Comparison of ENCODE assay signal across 36 mouse cellular contexts in the genomic region with DNA sequence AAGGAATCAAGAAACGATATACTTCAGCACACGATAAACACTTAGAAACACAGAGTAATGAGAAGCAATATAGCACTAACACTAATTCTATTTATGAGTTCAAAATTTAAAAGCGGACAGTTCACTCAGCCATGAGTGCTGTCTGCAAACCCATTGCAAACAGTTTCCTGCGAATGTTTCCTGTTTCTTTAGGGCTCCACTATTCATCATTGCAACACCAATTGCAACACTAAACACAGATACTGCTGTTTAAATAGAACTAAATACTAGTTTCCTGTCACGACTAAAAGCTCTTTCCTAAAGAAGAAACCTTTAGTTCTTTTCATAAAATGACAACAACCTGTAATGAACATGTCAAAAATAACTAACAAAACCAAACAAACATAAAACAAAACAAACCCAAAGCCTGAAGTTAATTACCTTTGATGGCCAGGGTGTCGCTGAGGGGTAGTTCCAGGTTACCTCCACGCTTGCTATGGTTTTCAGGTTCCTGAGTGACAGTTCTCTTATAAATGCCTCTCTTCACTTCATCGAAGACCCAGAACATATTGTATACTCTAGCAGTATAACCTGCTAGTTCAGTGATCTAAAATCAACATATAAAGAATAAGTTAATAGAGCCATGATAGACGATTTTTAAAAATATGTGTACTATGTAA. TPM values are rescaled to one million over a fixed set of nuclear protein-coding genes. Genes with fewer than 3 reads are reported as not detected.
DNase-seq lines count a peak whose midpoint lies in the region; ATAC-seq and TF ChIP-seq lines count a peak whose summit lies in the region.
"Had no signal": no experiment of that assay in that cellular context is flagged by ENCODE, and none has a peak within 500 bp of the region (broad histone marks: within the 10 kb centered on the region; RNA-seq: fewer than 3 reads in every experiment).

No protein-coding gene starts in this region.

- H3K9ac ChIP-seq in liver, embryonic 16.5 days (ENCODE audit: low read depth, low read length) = no peak overlapping the region
- no peak overlapping the region for H3K9ac ChIP-seq in liver, embryonic 11.5 days (ENCODE audit: low read depth, low read length)
- H3K9ac ChIP-seq: embryonic facial prominence, embryonic 15.5 days; forebrain, embryonic 12.5 days; forebrain, postnatal 0 days; intestine, embryonic 15.5 days; limb, embryonic 15.5 days; neural tube, embryonic 13.5 days had no signal

- H3K36me3 ChIP-seq in liver, embryonic 16.5 days (ENCODE audit: control insufficient read depth, insufficient read depth) = no peaks in the 10 kb centered on the region
- H3K36me3 ChIP-seq in liver, embryonic 11.5 days (ENCODE audit: control insufficient read depth, insufficient read depth, low read length) = no peaks in the 10 kb centered on the region
- H3K36me3 ChIP-seq: embryonic facial prominence, embryonic 10.5 days; embryonic facial prominence, embryonic 15.5 days; intestine, embryonic 15.5 days; limb, embryonic 10.5 days; limb, embryonic 15.5 days; neural tube, embryonic 13.5 days had no signal

- H3K4me3 ChIP-seq in liver, embryonic 16.5 days (ENCODE audit: low read depth, low read length) = no peak overlapping the region
- H3K4me3 ChIP-seq in liver, embryonic 11.5 days (ENCODE audit: low read depth, low read length) = no peak overlapping the region
- no peak overlapping the region for H3K4me3 ChIP-seq in lung, adult 2 months (replicated peaks; ENCODE audit: extremely low read depth, low read depth, low read length)
- H3K4me3 ChIP-seq: embryonic facial prominence, embryonic 10.5 days; embryonic facial prominence, embryonic 15.5 days; forebrain, embryonic 12.5 days; intestine, embryonic 15.5 days; limb, embryonic 10.5 days; limb, embryonic 15.5 days; neural tube, embryonic 13.5 days had no signal

- H3K9me3 ChIP-seq in liver, embryonic 16.5 days (replicated peaks; ENCODE audit: control insufficient read depth, low read length) = no peaks in the 10 kb centered on the region
- no peaks in the 10 kb centered on the region for H3K9me3 ChIP-seq in liver, embryonic 11.5 days (ENCODE audit: control insufficient read depth, low read length)
- H3K9me3 ChIP-seq: embryonic facial prominence, embryonic 10.5 days; embryonic facial prominence, embryonic 15.5 days; forebrain, embryonic 12.5 days; intestine, embryonic 15.5 days; limb, embryonic 10.5 days; limb, embryonic 15.5 days; neural tube, embryonic 13.5 days had no signal

- H3K4me1 ChIP-seq in liver, embryonic 16.5 days (ENCODE audit: control insufficient read depth, low read depth, low read length) = no peaks in the 10 kb centered on the region; the same call in 1 of the 2 replicates
- H3K4me1 ChIP-seq in liver, embryonic 11.5 days (replicated peaks; ENCODE audit: control insufficient read depth, insufficient read depth, low read length) = no peaks in the 10 kb centered on the region
- H3K4me1 ChIP-seq in lung, adult 2 months (ENCODE audit: control insufficient read depth, insufficient read depth, low read length) = peaks cover 3% of the 10 kb centered on the region
- H3K4me1 ChIP-seq: embryonic facial prominence, embryonic 15.5 days; intestine, embryonic 15.5 days; limb, embryonic 10.5 days; limb, embryonic 15.5 days had no signal

- H3K27ac ChIP-seq in liver, embryonic 16.5 days (ENCODE audit: low read length) = peak overlapping the region; percentile 78
- H3K27ac ChIP-seq in liver, embryonic 11.5 days (ENCODE audit: low read depth, low read length) = no peak overlapping the region
- H3K27ac ChIP-seq: embryonic facial prominence, embryonic 10.5 days; embryonic facial prominence, embryonic 15.5 days; hindbrain, postnatal 0 days; intestine, embryonic 15.5 days; limb, embryonic 10.5 days; limb, embryonic 15.5 days; neural tube, embryonic 13.5 days had no signal

- DNase-seq in liver, embryonic 11.5 days (ENCODE audit: low spot score) = no peak
- DNase-seq in lung, postnatal 36 days = peak; percentile 51
- no peak for DNase-seq in lung, adult 2 months
- no peak for DNase-seq in left cerebral cortex, adult 8-10 months (ENCODE audit: low spot score in 2 of 2)
- no peak for DNase-seq in kidney, postnatal 10 days
- DNase-seq: adrenal gland, postnatal 14 days; cerebellum, adult 18-20 months; cerebellum, postnatal 10 days; forebrain, postnatal 0 days; heart, postnatal 14 days; kidney, adult 2 months; kidney, postnatal 4 days; layer of hippocampus, postnatal 36 days; right cerebral cortex, postnatal 14 days had no signal

- no peak for TF ChIP-seq CTCF in lung, adult 2 months (IDR thresholded peaks at IDR 0.05; ENCODE audit: insufficient read depth, low read length)

- H3K27me3 ChIP-seq in liver, embryonic 16.5 days (ENCODE audit: control insufficient read depth, insufficient read depth, low read depth, low read length) = no peaks in the 10 kb centered on the region
- no peaks in the 10 kb centered on the region for H3K27me3 ChIP-seq in liver, embryonic 11.5 days (replicated peaks; ENCODE audit: control insufficient read depth, insufficient read depth, low read length)
- H3K27me3 ChIP-seq: embryonic facial prominence, embryonic 15.5 days; forebrain, embryonic 12.5 days; intestine, embryonic 15.5 days; limb, embryonic 15.5 days; neural tube, embryonic 13.5 days had no signal

- no peak for TF ChIP-seq POLR2A in lung, adult 2 months (IDR thresholded peaks at IDR 0.05; ENCODE audit: borderline replicate concordance, extremely low read depth, low read depth, low read length)

- no peak overlapping the region for H3K4me2 ChIP-seq in liver, embryonic 16.5 days (ENCODE audit: low read depth, low read length)
- H3K4me2 ChIP-seq in liver, embryonic 11.5 days = no peak overlapping the region
- H3K4me2 ChIP-seq: embryonic facial prominence, embryonic 15.5 days; forebrain, embryonic 12.5 days; intestine, embryonic 15.5 days; limb, embryonic 15.5 days; neural tube, embryonic 13.5 days had no signal

- 27% methylated on average over 9 of the region's 9 CpGs for WGBS in liver, embryonic 16.5 days (ENCODE audit: insufficient replicate concordance)
- WGBS in liver, embryonic 11.5 days = 59% methylated on average over 9 of the region's 9 CpGs
- WGBS in lung, adult 2 months = 29% methylated on average over 9 of the region's 9 CpGs

- ATAC-seq in liver, embryonic 16.5 days (ENCODE audit: low read depth) = peak; percentile 74; the same call in 1 of the 2 replicates
- ATAC-seq in liver, embryonic 11.5 days (replicated peaks; ENCODE audit: low FRiP score) = no peak; the same call in 1 of the 2 replicates
- ATAC-seq in hematopoietic stem cell, adult 5-6 weeks (replicated peaks in 1 of 2; ENCODE audit: insufficient read depth in 1 of 2, low FRiP score in 2 of 2, low TSS enrichment in 1 of 2, low read depth in 1 of 2, poor library complexity in 2 of 2, severe bottlenecking in 2 of 2) = peak; percentile 81 to 83; a peak in 3 of 4 replicates
- peak; percentile 67; the same call in 1 of the 2 replicates for ATAC-seq in neutrophil, adult 5-6 weeks (ENCODE audit: extremely low read depth, insufficient number of reproducible peaks, low FRiP score, poor library complexity, severe bottlenecking)
- ATAC-seq: forebrain, postnatal 0 days; hindbrain, postnatal 0 days; intestine, embryonic 15.5 days; Patski had no signal

RNA-seq across cellular contexts. Expression of gene Abcd2, which starts 12.8 kb away (rescaled TPM):
- 9.8 and 10.7 TPM in 2 replicates for polyA plus RNA-seq in liver, embryonic 16.5 days (2015; fragmentation: Nextera tagmentation; extraction: Ambion mirVana)
- polyA plus RNA-seq in liver, embryonic 11.5 days (2014; fragmentation: Nextera tagmentation; extraction: Ambion mirVana) = 2.9 and 3.2 TPM in 2 replicates
- polyA plus RNA-seq in lung, adult 2 months (2012; rRNA removed) = 4.0 and 6.5 TPM in 2 replicates
- 5.3 and 13.8 TPM in 2 replicates for total RNA-seq in hematopoietic stem cell, adult 5-6 weeks (2017)
- 33.3 and 41.1 TPM in 2 replicates for total RNA-seq in neutrophil, adult 5-6 weeks (2017)
- total RNA-seq in left cerebral cortex, adult 8-10 months (2022) = 10 to 100 TPM; 29.0 to 33.4 (median 29.6) TPM
- total RNA-seq: MEL had no signal

RNA-seq across cellular contexts. Expression of gene CN725425, which starts 20.5 kb away (rescaled TPM):
- polyA plus RNA-seq in liver, embryonic 16.5 days (2015; fragmentation: Nextera tagmentation; extraction: Ambion mirVana) = 0.15 and 0.22 TPM in 2 replicates
- not detected in 2 replicates for polyA plus RNA-seq in liver, embryonic 11.5 days (2014; fragmentation: Nextera tagmentation; extraction: Ambion mirVana)
- polyA plus RNA-seq in lung, adult 2 months (2012; rRNA removed) = not detected in 2 replicates
- total RNA-seq in hematopoietic stem cell, adult 5-6 weeks (2017) = not detected in 2 replicates
- not detected in 2 replicates for total RNA-seq in neutrophil, adult 5-6 weeks (2017)
- total RNA-seq in left cerebral cortex, adult 8-10 months (2022) = not detected
- total RNA-seq: adrenal gland, postnatal 14 days; forebrain, postnatal 0 days; gastrocnemius, postnatal 4 days; hindbrain, postnatal 0 days; MEL had no signal
- polyA plus RNA-seq: embryonic facial prominence, embryonic 10.5 days; embryonic facial prominence, embryonic 15.5 days; forebrain, embryonic 12.5 days; heart, embryonic 14.5 days; hindbrain, embryonic 11.5 days; intestine, embryonic 15.5 days; kidney, adult 2 months; kidney, embryonic 16.5 days; limb, embryonic 10.5 days; limb, embryonic 15.5 days; lung, embryonic 16.5 days; midbrain, postnatal 0 days; neural tube, embryonic 13.5 days; Patski; small intestine, adult 2 months; stomach, embryonic 14.5 days; thymus, postnatal 0 days had no signal
